Mouse (Mus musculus) spleen, postnatal 10 days (tissue): ENCODE results near the gene Apex2.
A peak's percentile ranks its signal among the peaks of the same experiment; 100 is the strongest.

Source experiments
- DNase-seq, 2 experiments: peaks; one replicate each; pipeline ENCODE4 v3.0.0; 2021 to 2022; ENCODE audit warnings: low spot score in 2 of 2

The Apex2 gene

GRCm38 (mm10) chrX:150589696-150590095, at the start of gene Apex2:
TSS of gene Apex2 (minus strand) at chrX:150589868.
- no peak for DNase-seq

GRCm38 (mm10) chrX:150636421-150636820, 46.8 kb upstream of the Apex2 start:
- DNase-seq: no peak

- DNase-seq: no peak
Measured at GRCm38 (mm10) chrX:150598882-150599281, 9.2 kb upstream of the Apex2 start.

GRCm38 (mm10) chrX:150595016-150595760, 5.5 kb upstream of the Apex2 start:
- no peak for DNase-seq

GRCm38 (mm10) chrX:150594176-150594575, 4.5 kb upstream of the Apex2 start:
- DNase-seq: no peak

GRCm38 (mm10) chrX:150593266-150594035, 3.8 kb upstream of the Apex2 start:
- DNase-seq: no peak

- DNase-seq: peak; percentile 66 to 83
Measured at GRCm38 (mm10) chrX:150588023-150588764, 1.5 kb downstream of the Apex2 start, which contains the start of gene Pfkfb1. TSS of gene Pfkfb1 (plus strand) at chrX:150588229.

GRCm38 (mm10) chrX:150585116-150585515, 4.6 kb downstream of the Apex2 start:
- DNase-seq: no peak

- no peak for DNase-seq
Measured at GRCm38 (mm10) chrX:150581921-150582320, 7.7 kb downstream of the Apex2 start.

GRCm38 (mm10) chrX:150564644-150565357, 24.9 kb downstream of the Apex2 start:
- DNase-seq: peak; percentile 28 to 59

- DNase-seq: no peak
Measured at GRCm38 (mm10) chrX:150554032-150554431, 35.6 kb downstream of the Apex2 start.

- no peak for DNase-seq
Measured at GRCm38 (mm10) chrX:150551986-150552385, 37.7 kb downstream of the Apex2 start.

- DNase-seq: peak; percentile 43 to 78
Measured at GRCm38 (mm10) chrX:150549639-150550038, 40.0 kb downstream of the Apex2 start.

- peak in 1 of 2 experiments; percentile 55 for DNase-seq
Measured at GRCm38 (mm10) chrX:150547239-150547638, 42.4 kb downstream of the Apex2 start, which contains the start of gene Alas2. TSS of gene Alas2 (plus strand) at chrX:150547375.

- DNase-seq: no peak
Measured at GRCm38 (mm10) chrX:150541684-150542083, 48.0 kb downstream of the Apex2 start.

- DNase-seq: no peak
Measured at GRCm38 (mm10) chrX:150540111-150540510, 49.6 kb downstream of the Apex2 start.

GRCm38 (mm10) chrX:150516477-150516876, 73.2 kb downstream of the Apex2 start:
- DNase-seq: no peak

GRCm38 (mm10) chrX:150516015-150516414, 73.7 kb downstream of the Apex2 start:
- peak in 1 of 2 experiments; percentile 22 for DNase-seq

- no peak for DNase-seq
Measured at GRCm38 (mm10) chrX:150514127-150514526, 75.5 kb downstream of the Apex2 start.

- DNase-seq: no peak
Measured at GRCm38 (mm10) chrX:150511274-150511673, 78.4 kb downstream of the Apex2 start.

GRCm38 (mm10) chrX:150510631-150511030, 79.0 kb downstream of the Apex2 start:
- peak in 1 of 2 experiments; percentile 17 for DNase-seq
